Mouse (Mus musculus) left cerebral cortex, postnatal 36 days (tissue): ENCODE data around the gene Mum1l1. TPM values are rescaled to one million over a fixed set of nuclear protein-coding genes. Genes with fewer than 3 reads are reported as not detected.
"Not testable (repeated sequence)": the region's sequence is repeated elsewhere in the genome, so short reads cannot be mapped to it uniquely, and the experiment has no call there.

Experiments used
- DNase-seq, 2 experiments: peaks; one replicate each; pipeline ENCODE4 v3.0.0; 2021 to 2022; ENCODE audit warnings: low spot score in 2 of 2, mixed read lengths in 1 of 2
- intact Hi-C: fragments of 180-260 bp; cut with DNase I; formaldehyde crosslinking; loops from one replicate; pipeline ENCODE4 v1.15.1; 2025
- total RNA-seq, 2 experiments: library from RNA; stranded (reverse); gene quantifications; 2 replicates each; pipeline ENCODE4 v1.2.3; 2021

Gene Mum1l1
- total RNA-seq: 1 to 10 TPM; 2.5 to 2.7 TPM

DNA sequence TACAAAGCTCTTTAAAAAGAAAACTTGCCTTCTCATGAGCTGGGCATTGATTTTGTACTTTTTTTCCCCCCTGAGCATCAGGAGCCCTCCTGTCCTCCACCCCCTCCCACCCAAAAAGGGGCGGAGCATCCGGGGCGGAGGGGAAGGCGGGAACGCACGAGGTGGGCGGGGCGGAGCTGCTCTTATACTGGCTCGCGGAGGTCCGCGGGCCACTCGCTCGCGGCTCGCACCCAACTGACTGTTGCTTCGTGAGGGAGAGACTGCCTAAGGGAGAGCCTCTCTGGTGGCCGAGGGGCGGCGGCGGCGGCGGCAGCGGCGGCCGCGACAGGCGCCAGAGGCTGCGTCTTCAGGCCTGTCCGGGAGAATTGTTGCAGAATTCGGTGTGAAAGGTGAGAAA lies at the start of gene Mum1l1:
Gene Mum1l1, plus strand, starts transcription at position 214 of the 397 bp plus-strand sequence.
- intact Hi-C loops: no loop called here
- DNase-seq: peak; percentile 14 to 30

GRCm38 (mm10) chrX:139178928-139179327 lies 30.9 kb upstream of the Mum1l1 start, which contains the start of gene 4933428M09Rik:
Gene 4933428M09Rik, plus strand, starts transcription at chrX:139179228.
- DNase-seq: no peak
- intact Hi-C loops: no loop called here

DNA sequence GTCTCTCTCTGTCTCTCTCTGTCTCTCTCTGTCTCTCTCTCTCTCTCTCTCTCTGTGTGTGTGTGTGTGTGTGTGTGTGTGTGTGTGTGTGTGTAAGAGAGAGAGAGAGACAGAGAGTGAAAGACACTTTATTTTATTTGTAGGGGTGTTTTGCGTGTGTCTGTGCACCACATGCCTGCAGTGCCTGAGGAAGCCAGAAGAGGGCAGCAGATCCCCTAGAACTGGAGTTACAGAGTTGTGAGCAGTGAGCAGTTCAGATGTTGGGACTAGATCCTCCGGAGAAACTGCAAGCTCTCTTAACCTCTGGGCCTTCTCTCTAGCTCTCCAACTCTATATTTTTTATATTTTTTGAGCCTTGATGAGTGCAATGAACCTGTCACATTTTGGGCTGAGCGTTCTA lies 18.3 kb upstream of the Mum1l1 start:
- DNase-seq, intact Hi-C loops: not testable (repeated sequence)

GRCm38 (mm10) chrX:139194572-139195279 lies 15.1 kb upstream of the Mum1l1 start:
- intact Hi-C loops: no loop called here
- DNase-seq: no peak

GRCm38 (mm10) chrX:139209191-139209828 lies 532 bp upstream of the Mum1l1 start:
- DNase-seq, intact Hi-C loops: not testable (repeated sequence)

DNA sequence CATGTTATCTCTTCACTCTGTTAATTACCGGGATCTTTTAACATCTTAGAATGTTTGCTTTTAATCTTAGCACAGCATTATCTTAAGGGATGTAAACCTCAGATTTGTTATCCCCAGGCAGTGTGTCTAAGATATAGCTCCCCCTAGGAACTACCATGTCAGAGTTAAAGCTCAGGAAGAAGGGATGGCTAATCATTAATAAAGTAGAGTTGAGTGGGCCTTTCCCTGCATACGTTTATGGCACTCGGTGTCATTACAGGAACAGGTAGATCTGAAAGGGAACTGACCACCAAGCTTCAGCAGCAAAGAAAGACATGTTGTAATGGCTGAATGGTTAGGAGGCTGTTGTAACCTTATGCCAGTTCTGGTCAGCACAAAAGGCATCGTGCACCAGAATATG lies 4.9 kb downstream of the Mum1l1 start:
- intact Hi-C loops: loop anchor here (5.0 kb wide), 1 partner anchor 158 kb away; no protein-coding TSS in a partner anchor
- no peak for DNase-seq

DNA sequence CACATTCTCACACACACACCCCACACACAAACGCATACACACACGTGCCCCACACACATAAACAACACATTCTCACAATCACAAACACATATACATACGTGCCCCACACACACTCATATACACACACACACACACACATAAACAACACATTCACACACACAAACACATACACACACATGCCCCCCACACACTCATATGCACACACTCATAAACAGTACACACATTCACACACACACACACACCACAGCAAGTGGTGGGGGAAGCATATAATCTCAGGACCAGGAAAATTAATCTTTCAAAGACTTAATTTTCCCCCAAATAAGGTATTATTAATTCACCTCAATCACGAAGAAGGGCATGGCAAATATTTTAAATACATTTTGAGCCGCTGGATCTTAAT lies 6.6 kb downstream of the Mum1l1 start:
- DNase-seq: no peak
- intact Hi-C loops: loop anchor here (5.0 kb wide), 1 partner anchor 156 kb away; no protein-coding TSS in a partner anchor

DNA sequence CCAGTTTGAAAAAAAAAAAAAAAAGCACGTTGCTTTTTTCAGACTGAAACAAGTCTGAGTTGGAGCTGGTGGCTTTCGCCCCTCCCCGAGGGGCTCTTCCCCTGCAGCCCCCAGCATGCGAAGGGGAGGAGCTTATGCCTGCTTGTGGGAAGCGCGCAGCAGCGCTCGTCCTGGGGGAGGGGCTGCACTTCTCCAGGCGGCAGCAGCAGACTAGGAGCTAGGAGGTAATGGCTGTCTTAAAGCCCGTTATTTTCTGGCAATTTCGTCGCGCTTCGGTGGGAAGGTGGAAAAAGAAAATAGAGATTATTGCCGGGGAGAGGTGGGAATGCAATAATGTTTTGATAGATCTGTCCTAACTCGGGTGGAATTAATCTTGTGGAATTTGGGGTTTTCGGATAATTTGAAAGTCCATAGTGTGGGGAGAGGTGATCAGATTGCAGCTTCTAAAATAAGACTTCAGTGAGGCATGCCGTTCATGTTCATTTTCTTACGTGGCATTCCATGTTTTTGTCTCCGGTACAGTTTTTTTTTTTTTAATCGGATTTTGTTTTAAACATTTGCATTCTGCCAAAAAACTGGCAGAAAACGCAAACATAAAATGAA lies 7.2 kb downstream of the Mum1l1 start:
- DNase-seq: peak; percentile 15 to 30
- intact Hi-C loops: loop anchor here (5.0 kb wide), 1 partner anchor 155 kb away; no protein-coding TSS in a partner anchor

- no peak for DNase-seq
- intact Hi-C loops: loop anchor here (5.0 kb wide), 1 partner anchor 155 kb away; no protein-coding TSS in a partner anchor
Observed at GRCm38 (mm10) chrX:139217776-139218175, 7.9 kb downstream of the Mum1l1 start.

- intact Hi-C loops: loop anchor here (5.0 kb wide), 1 partner anchor 153 kb away; no protein-coding TSS in a partner anchor
- DNase-seq: peak in 1 of 2 experiments; percentile 33
Observed at GRCm38 (mm10) chrX:139219017-139219416, 9.2 kb downstream of the Mum1l1 start.

DNA sequence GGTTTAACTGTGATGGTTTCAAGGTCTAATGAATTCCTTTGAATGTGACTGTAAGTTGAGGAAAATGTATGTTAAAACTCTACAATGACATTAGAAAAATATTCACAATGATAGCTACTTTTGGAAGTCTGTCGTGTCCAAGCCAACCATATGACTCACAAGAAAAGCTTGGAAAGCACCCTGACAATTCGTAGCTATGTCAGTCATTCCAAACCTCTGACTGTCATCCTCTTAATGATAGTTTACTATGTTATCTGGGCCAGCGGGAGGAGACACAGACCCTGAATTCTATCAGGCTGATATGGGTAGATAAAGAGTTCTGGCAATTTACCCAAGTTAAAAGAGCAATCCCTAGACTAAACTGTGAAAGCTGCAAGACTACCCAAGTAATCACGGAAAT lies 11.0 kb downstream of the Mum1l1 start:
- DNase-seq: no peak
- intact Hi-C loops: no loop called here

- intact Hi-C loops: no loop called here
- no peak for DNase-seq
Observed at GRCm38 (mm10) chrX:139221893-139222292, 12.1 kb downstream of the Mum1l1 start.

DNA sequence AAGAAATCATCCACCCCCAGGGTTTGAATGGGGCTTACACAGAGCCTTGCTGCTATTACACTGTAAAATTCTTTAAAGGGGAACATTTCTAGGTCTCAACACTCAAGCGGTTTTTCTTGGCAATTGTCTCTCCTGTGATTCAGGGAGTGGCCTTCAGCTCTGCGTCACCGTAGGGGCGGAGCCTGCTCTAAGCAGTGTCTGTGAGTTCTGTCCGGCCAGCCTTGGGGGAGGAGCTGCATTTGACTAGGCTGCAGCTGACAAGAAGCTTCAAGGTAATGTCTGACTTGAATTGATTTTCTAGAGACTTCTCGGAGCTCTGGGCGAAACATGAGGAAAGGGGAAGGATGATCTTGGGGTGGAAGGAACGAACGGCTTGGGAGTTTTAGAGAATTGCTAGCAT lies 21.3 kb downstream of the Mum1l1 start:
- intact Hi-C loops: no loop called here
- no peak for DNase-seq

DNA sequence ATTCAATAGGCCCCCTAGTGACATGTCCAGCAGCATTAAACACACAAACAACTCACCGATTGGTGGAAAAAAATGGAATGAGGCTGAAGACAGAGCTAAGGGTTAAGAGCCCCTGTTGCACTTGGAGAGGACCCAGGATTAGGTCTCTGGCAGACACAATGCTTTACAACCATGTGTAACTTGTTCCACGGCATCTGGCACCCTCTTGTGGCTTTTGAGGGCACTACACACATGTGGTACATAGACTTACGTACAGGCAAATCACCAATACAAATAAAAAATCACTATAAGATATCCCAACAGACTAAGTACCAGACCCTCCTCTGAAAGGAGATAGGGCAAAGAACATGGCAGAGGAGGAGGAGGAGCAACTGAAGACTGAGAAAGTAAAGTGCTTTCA lies 37.5 kb downstream of the Mum1l1 start:
- no peak for DNase-seq
- intact Hi-C loops: no loop called here

GRCm38 (mm10) chrX:139257072-139257471 lies 47.2 kb downstream of the Mum1l1 start:
- intact Hi-C loops: no loop called here
- no peak for DNase-seq

- intact Hi-C loops: no loop called here
- no peak for DNase-seq
Observed at GRCm38 (mm10) chrX:139281966-139282365, 72.1 kb downstream of the Mum1l1 start.

Other genes with a start within 250 kb of the Mum1l1 start
- not detected for gene Serpina7, start 124.8 kb upstream of the Mum1l1 start, total RNA-seq
- not detected for gene 4930513O06Rik, start 123.8 kb upstream of the Mum1l1 start, total RNA-seq
- not detected for gene 4933428M09Rik, start 30.8 kb upstream of the Mum1l1 start, total RNA-seq
- gene Trap1a, start 123.6 kb downstream of the Mum1l1 start, total RNA-seq: not detected